Mouse (Mus musculus): Measurements from ENCODE around the gene F12. TPM values are rescaled to one million over a fixed set of nuclear protein-coding genes. Genes with fewer than 3 reads are reported as not detected.

The F12 gene
- polyA plus RNA-seq, 1 experiment, result 0.41 TPM

DNA sequence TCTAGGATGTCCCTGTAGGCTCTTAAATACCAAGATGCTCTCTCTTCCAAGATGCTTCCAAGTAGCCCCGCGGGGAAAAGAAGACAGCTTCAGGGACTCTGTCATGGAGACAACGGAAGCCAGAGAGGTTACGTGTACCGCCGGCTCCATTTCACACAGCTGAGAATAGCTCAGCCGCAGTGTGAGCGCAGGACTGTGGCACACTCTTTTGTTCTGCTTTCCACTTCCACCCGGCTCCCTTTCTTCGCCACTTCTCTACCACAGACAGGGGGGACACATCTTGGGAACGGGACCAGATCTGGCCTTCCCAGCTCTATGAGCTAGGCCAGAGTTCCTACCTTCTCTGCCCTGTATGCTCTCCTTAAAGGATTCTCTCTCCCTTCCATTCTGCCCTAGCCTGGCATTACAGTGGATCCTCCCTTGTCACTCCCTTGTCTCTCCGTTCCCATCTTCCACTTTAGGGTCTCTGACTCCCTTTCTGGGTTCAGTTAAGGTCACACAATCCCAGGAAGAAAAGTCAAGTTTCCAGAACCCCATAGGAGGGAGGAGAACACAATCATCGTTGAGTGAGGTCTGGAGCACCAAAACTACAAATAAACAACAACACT is 20.7 kb downstream of the F12 start:
- Histone ChIP-seq H3K27me3 (ENCODE audit: control insufficient read depth, insufficient read depth, low read length) (no peaks in the 10 kb centered on the region), H3K27ac (ENCODE audit: insufficient read depth, low read depth, low read length) (no peak overlapping the region), H3K4me3 (ENCODE audit: low read depth, low read length) (no peak overlapping the region), H3K4me1 (ENCODE audit: control insufficient read depth, insufficient read depth, insufficient read length, low read length) (peaks cover 2% of the 10 kb centered on the region), H3K36me3 (ENCODE audit: control insufficient read depth, insufficient read depth, low read length) (no peaks in the 10 kb centered on the region)
- WGBS, result 62% methylated on average over 13 of the region's 13 CpGs
- TF ChIP-seq CTCF (IDR thresholded peaks at IDR 0.05; ENCODE audit: extremely low read depth, insufficient read length, insufficient replicate concordance, low read depth, low read length), result no peak
- TF ChIP-seq POLR2A (IDR thresholded peaks at IDR 0.05; ENCODE audit: low read depth, low read length), result no peak

DNA sequence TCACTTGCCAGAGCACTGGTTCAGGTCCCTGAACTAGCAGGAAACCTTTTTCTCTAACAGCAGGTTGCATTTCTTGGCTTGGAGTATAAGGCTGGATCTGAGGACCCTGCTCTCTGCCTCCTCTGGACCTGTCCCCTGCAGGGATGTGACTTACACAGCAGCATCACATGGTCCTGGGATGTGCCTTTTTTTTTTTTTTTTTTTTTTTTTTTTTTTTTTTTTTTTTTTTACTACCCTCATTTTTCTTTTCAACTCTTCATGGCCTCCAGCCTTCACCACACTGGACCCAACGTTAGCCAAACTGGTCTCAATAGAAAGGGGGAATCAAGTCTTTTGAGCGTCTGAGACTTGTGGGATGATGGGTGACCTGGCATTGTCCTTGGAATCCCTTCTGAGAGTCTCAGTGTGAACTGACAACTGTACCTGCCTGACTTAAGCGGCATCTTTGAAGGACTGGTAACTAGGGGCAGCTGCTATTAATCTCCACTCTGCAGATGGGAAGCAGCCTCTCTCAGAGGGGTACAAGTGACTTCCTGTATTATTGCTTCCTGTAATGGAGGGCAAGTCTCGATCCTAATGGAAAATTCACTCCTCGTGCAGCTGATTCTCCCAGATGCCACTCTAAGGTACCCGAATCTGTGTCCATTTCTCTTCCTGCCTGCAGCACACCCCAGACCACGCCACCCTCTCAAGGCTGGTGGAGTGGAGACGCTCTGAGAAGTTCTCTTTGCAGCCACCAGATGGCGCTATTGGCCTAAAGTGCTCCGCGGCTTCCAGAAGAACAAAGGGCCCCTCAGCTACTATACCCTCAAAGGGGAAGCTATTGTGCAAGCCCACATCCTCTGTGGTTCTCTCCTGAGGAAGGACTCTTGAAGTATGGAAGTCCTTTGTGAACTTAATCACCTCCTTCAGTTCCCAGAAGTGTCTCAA is 21.5 kb downstream of the F12 start:
- WGBS, result 11% methylated on average over 11 of the region's 11 CpGs
- no peak overlapping the region for H3K27ac ChIP-seq (ENCODE audit: insufficient read depth, low read depth, low read length)

GRCm38 (mm10) chr13:55403935-55404852 is 22.4 kb downstream of the F12 start:
- Histone ChIP-seq H3K4me3 (ENCODE audit: low read depth, low read length) (no peak overlapping the region), H3K27me3 (ENCODE audit: control insufficient read depth, insufficient read depth, low read length) (no peaks in the 10 kb centered on the region), H3K36me3 (ENCODE audit: control insufficient read depth, insufficient read depth, low read length) (no peaks in the 10 kb centered on the region), H3K27ac (ENCODE audit: insufficient read depth, low read depth, low read length) (no peak overlapping the region), H3K4me1 (ENCODE audit: control insufficient read depth, insufficient read depth, insufficient read length, low read length) (peaks cover 16% of the 10 kb centered on the region)
- no peak for TF ChIP-seq CTCF (IDR thresholded peaks at IDR 0.05; ENCODE audit: extremely low read depth, insufficient read length, insufficient replicate concordance, low read depth, low read length)
- TF ChIP-seq POLR2A (IDR thresholded peaks at IDR 0.05; ENCODE audit: low read depth, low read length), result no peak
- WGBS, result 64% methylated on average over 15 of the region's 15 CpGs

More for the DNA sequence above, 21.5 kb downstream of the F12 start:
- Histone ChIP-seq H3K4me1 (ENCODE audit: control insufficient read depth, insufficient read depth, insufficient read length, low read length) (peaks cover 8% of the 10 kb centered on the region), H3K4me3 (ENCODE audit: low read depth, low read length) (no peak overlapping the region), H3K27me3 (ENCODE audit: control insufficient read depth, insufficient read depth, low read length) (no peaks in the 10 kb centered on the region), H3K36me3 (ENCODE audit: control insufficient read depth, insufficient read depth, low read length) (no peaks in the 10 kb centered on the region)
- no peak for TF ChIP-seq POLR2A (IDR thresholded peaks at IDR 0.05; ENCODE audit: low read depth, low read length)
- peak; percentile 97 for TF ChIP-seq CTCF (IDR thresholded peaks at IDR 0.05; ENCODE audit: extremely low read depth, insufficient read length, insufficient replicate concordance, low read depth, low read length)

GRCm38 (mm10) chr13:55403266-55403665 is 23.3 kb downstream of the F12 start:
- Histone ChIP-seq H3K27ac (ENCODE audit: insufficient read depth, low read depth, low read length) (no peak overlapping the region), H3K27me3 (ENCODE audit: control insufficient read depth, insufficient read depth, low read length) (no peaks in the 10 kb centered on the region), H3K4me3 (ENCODE audit: low read depth, low read length) (no peak overlapping the region), H3K36me3 (ENCODE audit: control insufficient read depth, insufficient read depth, low read length) (no peaks in the 10 kb centered on the region), H3K4me1 (ENCODE audit: control insufficient read depth, insufficient read depth, insufficient read length, low read length) (peaks cover 20% of the 10 kb centered on the region)
- TF ChIP-seq CTCF (IDR thresholded peaks at IDR 0.05; ENCODE audit: extremely low read depth, insufficient read length, insufficient replicate concordance, low read depth, low read length) (no peak), POLR2A (IDR thresholded peaks at IDR 0.05; ENCODE audit: low read depth, low read length) (no peak)
- 73% methylated on average over 7 of the region's 7 CpGs for WGBS

GRCm38 (mm10) chr13:55400039-55400346 is 26.6 kb downstream of the F12 start:
- 20% methylated on average over 1 of the region's 1 CpGs for WGBS
- TF ChIP-seq POLR2A (IDR thresholded peaks at IDR 0.05; ENCODE audit: low read depth, low read length) (no peak), CTCF (IDR thresholded peaks at IDR 0.05; ENCODE audit: extremely low read depth, insufficient read length, insufficient replicate concordance, low read depth, low read length) (no peak)
- peaks cover 18% of the 10 kb centered on the region for H3K4me1 ChIP-seq (ENCODE audit: control insufficient read depth, insufficient read depth, insufficient read length, low read length)
- H3K4me3 ChIP-seq (ENCODE audit: low read depth, low read length), result no peak overlapping the region
- peak overlapping the region; percentile 50 for H3K27ac ChIP-seq (ENCODE audit: insufficient read depth, low read depth, low read length)
- no peaks in the 10 kb centered on the region for H3K36me3 ChIP-seq (ENCODE audit: control insufficient read depth, insufficient read depth, low read length)
- H3K27me3 ChIP-seq (ENCODE audit: control insufficient read depth, insufficient read depth, low read length), result no peaks in the 10 kb centered on the region

DNA sequence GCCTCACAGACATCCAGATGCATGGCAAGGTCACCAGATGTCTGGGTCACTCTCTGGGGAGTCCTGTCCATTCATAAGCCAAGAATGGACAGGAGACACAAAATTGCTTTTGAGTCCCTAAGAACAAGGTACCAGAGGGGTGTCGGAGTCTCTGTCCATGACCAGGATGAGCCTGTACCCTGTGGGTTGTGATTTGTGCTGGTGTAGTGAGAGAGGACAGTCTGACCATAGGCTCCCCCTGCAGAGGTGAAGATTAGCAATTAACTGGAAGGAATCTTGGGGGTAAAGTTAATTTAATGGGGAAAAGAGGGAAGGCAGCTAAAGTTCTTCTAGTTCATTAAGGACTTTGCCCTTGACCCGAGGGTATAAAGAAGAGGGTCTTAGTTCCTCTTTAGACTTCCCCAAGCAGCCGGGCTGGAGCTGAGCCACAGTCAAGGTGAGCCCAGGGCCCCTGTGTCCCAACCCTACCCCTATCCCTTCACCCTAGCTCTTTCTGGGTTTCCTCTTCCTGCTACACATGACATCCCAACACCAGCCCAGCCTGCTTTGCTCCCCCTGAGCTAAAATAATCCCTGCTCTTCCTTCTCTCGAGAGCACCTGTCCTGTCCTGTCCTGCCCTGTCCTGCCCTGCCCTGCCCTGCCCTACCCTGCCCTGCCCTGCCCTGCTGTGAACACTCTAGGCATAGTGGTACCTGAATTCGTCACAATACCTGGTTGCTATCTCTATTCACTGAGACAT is 27.1 kb downstream of the F12 start:
- Histone ChIP-seq H3K27ac (ENCODE audit: insufficient read depth, low read depth, low read length) (peak overlapping the region; percentile 62), H3K36me3 (ENCODE audit: control insufficient read depth, insufficient read depth, low read length) (no peaks in the 10 kb centered on the region), H3K27me3 (ENCODE audit: control insufficient read depth, insufficient read depth, low read length) (no peaks in the 10 kb centered on the region), H3K4me3 (ENCODE audit: low read depth, low read length) (no peak overlapping the region), H3K4me1 (ENCODE audit: control insufficient read depth, insufficient read depth, insufficient read length, low read length) (peaks cover 18% of the 10 kb centered on the region)
- no peak for TF ChIP-seq CTCF (IDR thresholded peaks at IDR 0.05; ENCODE audit: extremely low read depth, insufficient read length, insufficient replicate concordance, low read depth, low read length)
- TF ChIP-seq POLR2A (IDR thresholded peaks at IDR 0.05; ENCODE audit: low read depth, low read length), result no peak; the same call in 1 of the 2 replicates
- 24% methylated on average over 5 of the region's 5 CpGs for WGBS
